Mouse (Mus musculus): ENCODE results near the gene Polr2e.

Polr2e gene

GRCm38 (mm10) chr10:80036832-80037231 lies 2.8 kb downstream of the Polr2e start:
- in situ Hi-C loops (cut with MboI; ENCODE audit: low sequenced_read_pairs): no loop called here

GRCm38 (mm10) chr10:80035686-80036085 lies 3.9 kb downstream of the Polr2e start:
- in situ Hi-C loops (cut with MboI; ENCODE audit: low sequenced_read_pairs): no loop called here

GRCm38 (mm10) chr10:80035148-80035547 lies 4.4 kb downstream of the Polr2e start:
- in situ Hi-C loops (cut with MboI; ENCODE audit: low sequenced_read_pairs): no loop called here

- in situ Hi-C loops (cut with MboI; ENCODE audit: low sequenced_read_pairs): no loop called here
Measured at GRCm38 (mm10) chr10:80033511-80034391, 5.8 kb downstream of the Polr2e start.

GRCm38 (mm10) chr10:80032799-80033480 lies 6.7 kb downstream of the Polr2e start:
- in situ Hi-C loops (cut with MboI; ENCODE audit: low sequenced_read_pairs): no loop called here

GRCm38 (mm10) chr10:80030736-80031135 lies 8.9 kb downstream of the Polr2e start:
- in situ Hi-C loops (cut with MboI; ENCODE audit: low sequenced_read_pairs): no loop called here

- in situ Hi-C loops (cut with MboI; ENCODE audit: low sequenced_read_pairs): no loop called here
Measured at GRCm38 (mm10) chr10:80030191-80030590, 9.4 kb downstream of the Polr2e start.

- in situ Hi-C loops (cut with MboI; ENCODE audit: low sequenced_read_pairs): no loop called here
Measured at GRCm38 (mm10) chr10:80028521-80028846, 11.1 kb downstream of the Polr2e start.

GRCm38 (mm10) chr10:80027681-80028520 lies 11.7 kb downstream of the Polr2e start:
- in situ Hi-C loops (cut with MboI; ENCODE audit: low sequenced_read_pairs): no loop called here

GRCm38 (mm10) chr10:80025889-80026288 lies 13.7 kb downstream of the Polr2e start:
- in situ Hi-C loops (cut with MboI; ENCODE audit: low sequenced_read_pairs): no loop called here

GRCm38 (mm10) chr10:80025463-80025862 lies 14.1 kb downstream of the Polr2e start:
- in situ Hi-C loops (cut with MboI; ENCODE audit: low sequenced_read_pairs): no loop called here

- in situ Hi-C loops (cut with MboI; ENCODE audit: low sequenced_read_pairs): no loop called here
Measured at GRCm38 (mm10) chr10:80025044-80025347, 14.6 kb downstream of the Polr2e start.

GRCm38 (mm10) chr10:80024229-80025043 lies 15.2 kb downstream of the Polr2e start:
- in situ Hi-C loops (cut with MboI; ENCODE audit: low sequenced_read_pairs): no loop called here

- in situ Hi-C loops (cut with MboI; ENCODE audit: low sequenced_read_pairs): no loop called here
Measured at GRCm38 (mm10) chr10:80023758-80024157, 15.8 kb downstream of the Polr2e start.

- in situ Hi-C loops (cut with MboI; ENCODE audit: low sequenced_read_pairs): no loop called here
Measured at GRCm38 (mm10) chr10:80022806-80023205, 16.8 kb downstream of the Polr2e start.

- in situ Hi-C loops (cut with MboI; ENCODE audit: low sequenced_read_pairs): no loop called here
Measured at GRCm38 (mm10) chr10:80022164-80022563, 17.4 kb downstream of the Polr2e start.

- in situ Hi-C loops (cut with MboI; ENCODE audit: low sequenced_read_pairs): no loop called here
Measured at GRCm38 (mm10) chr10:80021320-80021641, 18.3 kb downstream of the Polr2e start.

- in situ Hi-C loops (cut with MboI; ENCODE audit: low sequenced_read_pairs): no loop called here
Measured at GRCm38 (mm10) chr10:80020603-80021319, 18.8 kb downstream of the Polr2e start.

- in situ Hi-C loops (cut with MboI; ENCODE audit: low sequenced_read_pairs): no loop called here
Measured at GRCm38 (mm10) chr10:80020191-80020590, 19.4 kb downstream of the Polr2e start.

GRCm38 (mm10) chr10:80019471-80020131 lies 20.0 kb downstream of the Polr2e start:
- in situ Hi-C loops (cut with MboI; ENCODE audit: low sequenced_read_pairs): no loop called here
